Mouse (Mus musculus) kidney, adult 11 months (tissue): Measurements from ENCODE around the gene Tcf23.
A peak's percentile ranks its signal among the peaks of the same experiment; 100 is the strongest.

Source experiments
- DNase-seq: peaks from one replicate; pipeline ENCODE4 v3.0.0; 2022

Gene Tcf23

GRCm38 (mm10) chr5:30950451-30950850 is 18.0 kb upstream of the Tcf23 start:
- peak; percentile 23 for DNase-seq

- DNase-seq, result peak; percentile 15
These were observed 17.5 kb upstream of the Tcf23 start for GRCm38 (mm10) chr5:30950922-30951321.

DNA sequence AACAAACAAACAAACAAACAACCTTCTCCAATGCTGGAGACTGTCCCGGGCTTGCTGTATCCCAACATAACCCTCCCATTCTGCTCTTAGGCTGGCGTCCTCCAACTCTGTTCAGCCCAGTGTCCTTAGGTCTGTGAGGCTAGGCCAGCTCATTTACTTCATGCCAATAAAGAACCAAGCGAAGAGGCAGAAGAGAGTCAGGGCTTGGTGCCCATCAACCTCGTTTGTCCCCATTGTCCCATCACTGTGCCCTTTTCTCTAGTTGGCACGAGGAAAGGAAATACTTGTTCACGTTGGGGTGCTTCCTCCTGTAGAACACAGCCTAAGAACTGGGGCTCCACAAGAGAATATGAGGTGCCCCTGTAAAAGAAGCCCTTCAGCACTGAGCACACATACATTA is 16.8 kb upstream of the Tcf23 start:
- DNase-seq, result peak; percentile 8

- DNase-seq, result no peak
These were observed 15.9 kb upstream of the Tcf23 start for GRCm38 (mm10) chr5:30952551-30952950.

DNA sequence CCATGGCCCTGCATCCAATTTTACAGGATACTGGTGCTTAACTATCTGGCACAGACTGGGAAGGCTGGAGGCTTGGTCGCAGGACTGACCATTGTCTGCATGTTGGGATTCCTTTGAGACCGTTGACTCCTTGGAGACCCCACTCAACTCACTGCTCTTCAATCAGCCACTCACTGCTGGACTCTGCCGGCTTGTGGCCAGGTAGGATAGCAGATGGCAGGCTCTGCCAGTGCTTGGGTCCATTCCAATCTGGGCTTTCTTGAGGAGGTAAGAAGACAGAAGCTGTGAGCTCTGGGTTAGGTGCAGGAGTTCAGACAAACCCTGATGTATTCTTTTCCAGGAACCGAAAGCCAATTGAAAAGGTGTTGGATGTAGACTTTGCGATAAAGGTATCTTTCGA is 14.4 kb upstream of the Tcf23 start:
- DNase-seq, result peak; percentile 16

DNA sequence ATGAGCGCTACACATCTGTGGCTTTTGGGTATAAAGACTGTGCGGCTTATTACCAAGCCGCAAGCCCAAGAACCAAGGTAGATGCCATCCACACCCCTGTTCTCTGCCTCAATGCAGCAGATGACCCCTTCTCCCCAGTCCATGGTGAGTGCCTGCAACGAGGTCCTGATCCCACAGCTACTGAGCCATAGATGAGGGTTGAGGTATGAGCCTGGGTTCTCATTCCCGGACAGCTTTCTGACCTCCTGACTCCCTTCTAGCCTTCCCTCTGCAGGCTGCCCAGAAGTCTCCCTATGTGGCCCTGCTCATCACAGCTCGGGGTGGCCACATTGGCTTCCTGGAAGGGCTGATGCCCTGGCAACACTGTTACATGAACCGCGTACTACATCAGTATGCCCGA is 13.9 kb upstream of the Tcf23 start:
- no peak for DNase-seq

DNA sequence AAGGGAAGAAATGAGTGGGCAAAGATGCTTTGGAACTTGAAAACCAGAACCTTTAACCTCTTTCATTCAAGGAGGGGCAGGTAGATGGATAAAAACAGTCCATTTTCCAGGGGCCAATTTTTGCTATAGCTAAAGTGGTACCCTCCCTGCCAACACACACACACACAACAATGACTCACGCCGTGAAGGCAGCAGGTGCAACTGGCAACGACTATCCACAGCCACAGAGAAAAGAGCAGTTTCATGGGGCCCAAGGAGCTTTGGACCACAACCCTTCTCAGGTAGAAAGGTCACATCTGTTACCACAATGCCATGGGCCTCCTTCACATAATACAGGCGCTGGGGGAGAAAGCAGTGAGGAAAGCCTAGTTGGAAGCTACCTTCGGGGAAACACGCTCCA is 12.7 kb upstream of the Tcf23 start:
- DNase-seq, result no peak

GRCm38 (mm10) chr5:30957891-30958290 is 10.6 kb upstream of the Tcf23 start:
- DNase-seq, result peak; percentile 18

DNA sequence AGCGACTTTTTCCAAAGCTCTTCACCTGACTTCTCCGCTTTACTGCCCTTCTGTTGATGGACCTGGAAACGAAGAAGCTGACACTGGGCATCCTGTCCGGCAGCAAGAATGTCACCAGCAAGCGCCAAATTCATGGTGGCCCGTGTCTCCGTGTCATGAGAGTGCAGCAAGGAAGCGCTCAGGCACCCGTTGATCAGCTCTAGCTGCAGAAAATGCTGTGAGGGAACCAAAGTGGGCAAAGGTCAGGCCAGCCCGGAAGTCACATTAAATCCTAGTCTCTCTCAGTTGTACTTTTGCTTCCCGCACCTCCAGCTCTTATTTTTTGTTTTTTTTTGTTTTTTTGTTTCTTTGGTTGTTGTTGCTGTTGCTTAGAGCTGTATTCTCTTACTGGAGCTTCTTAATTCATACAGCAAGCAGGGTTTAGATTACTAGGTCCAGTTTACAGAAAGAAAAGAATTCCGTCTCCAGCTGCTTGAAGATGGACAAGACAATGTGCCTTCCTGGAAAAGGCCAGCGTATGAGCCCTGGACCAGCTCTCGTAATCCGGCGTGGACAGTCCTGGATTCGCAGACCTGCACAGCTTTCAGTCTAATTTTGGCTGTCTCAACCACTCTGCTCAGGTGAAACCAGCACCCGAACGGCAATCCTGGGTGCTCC is 9.1 kb upstream of the Tcf23 start:
- peak; percentile 60 for DNase-seq

DNA sequence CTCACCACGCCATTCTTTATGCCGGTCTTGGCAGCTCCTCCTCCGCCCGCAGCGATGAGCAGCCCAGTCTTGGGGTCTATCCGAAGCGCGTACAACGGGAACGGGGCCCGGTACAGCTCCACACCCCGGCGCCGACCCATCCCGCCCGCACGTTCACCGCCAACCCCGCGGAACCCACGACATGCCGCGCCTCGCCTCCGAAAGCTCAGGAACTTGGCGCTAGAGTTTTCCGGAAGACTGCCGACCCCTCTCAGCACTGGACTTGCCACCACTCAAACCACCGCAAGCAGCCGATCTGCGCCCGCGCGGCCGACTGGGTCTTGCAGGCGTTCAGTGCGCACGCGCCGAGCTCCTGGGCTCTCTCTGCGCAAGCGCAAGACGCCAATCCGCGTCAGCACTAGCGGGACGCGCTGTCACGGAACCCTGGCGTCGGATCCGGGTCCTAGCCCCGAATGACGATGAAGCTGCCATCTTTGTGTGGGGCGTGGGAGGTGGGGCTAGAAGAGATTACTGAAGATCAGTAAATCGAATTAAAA is 8.4 kb upstream of the Tcf23 start, which contains the start of gene Preb:
Preb (minus strand) TSS at position 396 of the 536 bp plus-strand sequence.
- DNase-seq, result peak; percentile 98

DNA sequence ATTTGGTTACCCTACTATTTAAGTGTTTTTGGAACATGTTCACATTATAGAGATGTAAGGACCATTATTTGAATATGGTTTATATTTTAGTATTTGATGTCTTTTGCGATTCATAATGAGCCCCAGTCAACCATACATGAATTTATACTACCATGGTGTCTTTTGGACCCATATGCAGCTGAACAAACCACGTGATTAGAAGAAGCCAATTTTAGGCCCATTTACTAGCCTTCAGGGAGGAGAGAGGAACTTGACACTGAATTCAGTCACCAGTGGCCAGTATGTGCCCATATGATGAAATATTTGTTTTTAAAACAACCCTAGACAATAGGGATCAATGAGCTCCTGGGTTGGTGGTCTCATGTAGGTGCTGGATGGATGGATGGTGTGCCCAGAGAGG is 7.6 kb upstream of the Tcf23 start:
- DNase-seq, result no peak

GRCm38 (mm10) chr5:30961545-30962505 is 6.6 kb upstream of the Tcf23 start:
- DNase-seq, result no peak

- no peak for DNase-seq
These were observed 4.5 kb upstream of the Tcf23 start for GRCm38 (mm10) chr5:30963916-30964315.

GRCm38 (mm10) chr5:30966189-30966588 is 2.3 kb upstream of the Tcf23 start:
- no peak for DNase-seq

GRCm38 (mm10) chr5:30969440-30969839 is 978 bp downstream of the Tcf23 start:
- no peak for DNase-seq

DNA sequence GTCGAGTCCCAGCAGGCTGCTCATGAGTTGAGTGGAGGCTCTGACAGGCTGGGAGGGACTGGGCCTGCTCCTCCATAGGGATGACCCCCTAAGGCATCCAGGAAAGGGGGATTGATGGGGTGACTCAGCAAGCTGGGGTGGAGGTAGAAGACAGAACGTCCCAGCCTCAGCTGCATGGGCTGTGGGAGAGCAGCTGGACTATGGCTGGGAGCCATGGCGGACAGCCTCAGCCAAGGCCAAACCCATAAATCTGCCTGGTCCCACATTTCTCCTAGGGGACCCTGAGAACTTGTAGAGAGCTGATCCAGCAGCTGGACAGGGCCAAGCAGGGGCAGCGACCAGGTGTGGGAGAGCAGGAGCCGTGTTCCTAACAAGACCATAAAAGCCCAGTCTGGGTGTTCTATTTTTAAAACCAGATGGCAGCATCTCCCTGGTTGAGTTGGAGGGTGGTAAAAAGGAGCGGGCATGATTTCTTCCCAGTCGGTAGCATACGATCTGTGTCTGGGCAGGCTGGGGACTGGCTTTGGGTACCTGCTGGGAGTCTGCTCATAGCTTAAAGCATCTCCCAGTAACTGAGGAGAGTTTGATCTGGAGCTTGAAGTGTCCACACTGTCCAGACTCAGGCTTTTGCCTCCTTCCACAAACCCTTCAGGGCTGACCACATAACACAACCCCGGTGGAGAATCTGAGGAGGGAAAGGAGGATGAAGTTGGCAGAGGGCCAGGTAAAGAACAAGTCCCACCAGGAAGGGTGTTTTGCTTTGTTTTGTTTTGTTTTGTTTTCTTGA is 6.6 kb downstream of the Tcf23 start:
- peak; percentile 26 for DNase-seq

- no peak for DNase-seq
These were observed 13.9 kb downstream of the Tcf23 start for GRCm38 (mm10) chr5:30982357-30982756.

GRCm38 (mm10) chr5:30992980-30993676 is 24.7 kb downstream of the Tcf23 start:
- DNase-seq, result no peak

DNA sequence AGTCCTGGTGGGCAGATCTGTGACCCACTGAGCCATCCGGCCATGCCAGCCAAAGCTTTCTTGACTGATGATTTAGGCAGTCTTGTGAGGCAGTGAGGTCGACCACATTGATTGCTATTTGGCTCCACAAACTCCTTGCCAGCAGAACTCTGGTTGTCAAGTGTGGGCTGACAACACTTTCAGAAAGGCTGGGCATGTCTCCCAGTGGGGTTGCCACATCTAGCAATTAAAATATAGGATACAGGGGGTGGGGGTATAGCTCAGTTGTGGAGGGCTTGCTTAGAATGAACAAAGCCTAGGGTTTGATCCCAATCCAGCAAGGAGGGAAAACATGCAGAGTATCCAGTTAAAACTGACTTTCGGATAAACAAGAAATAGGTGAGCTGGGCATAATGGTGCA is 25.6 kb downstream of the Tcf23 start:
- no peak for DNase-seq

- no peak for DNase-seq
These were observed 26.6 kb downstream of the Tcf23 start for GRCm38 (mm10) chr5:30994910-30995635.

DNA sequence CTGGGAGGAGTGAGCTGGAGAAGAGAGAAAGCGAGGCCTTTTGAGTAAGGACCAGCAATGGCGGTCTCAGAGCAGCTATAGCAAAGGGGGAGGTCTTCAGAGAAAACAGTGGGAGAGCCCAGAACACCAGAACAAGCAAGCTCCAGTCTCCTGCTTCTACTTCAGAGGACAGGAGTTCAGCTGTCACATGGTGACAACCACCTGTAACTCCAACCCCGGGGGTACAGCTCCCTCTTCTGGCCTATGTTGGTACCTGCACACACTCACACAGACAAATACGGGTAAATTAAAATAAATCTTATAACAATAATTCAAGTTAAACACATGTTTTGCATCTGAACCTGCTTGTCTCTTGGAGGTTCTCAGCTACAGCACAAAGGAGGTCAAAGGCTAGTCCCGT is 29.8 kb downstream of the Tcf23 start:
- DNase-seq, result peak; percentile 27

GRCm38 (mm10) chr5:30999324-30999723 is 30.9 kb downstream of the Tcf23 start:
- no peak for DNase-seq
